Mouse (Mus musculus) cerebellum, adult 9-11 months (tissue): Measurements from ENCODE around the gene Bbx.
A peak's percentile ranks its signal among the peaks of the same experiment; 100 is the strongest.

ENCODE experiments used
- DNase-seq: peaks from one replicate; pipeline ENCODE4 v3.0.0; 2022

Gene Bbx

GRCm38 (mm10) chr16:50398564-50398963 is 33.6 kb downstream of the Bbx start:
- DNase-seq, result no peak

- no peak for DNase-seq
Measured at GRCm38 (mm10) chr16:50395928-50396612, 36.1 kb downstream of the Bbx start.

GRCm38 (mm10) chr16:50388499-50388898 is 43.7 kb downstream of the Bbx start:
- DNase-seq, result no peak

DNA sequence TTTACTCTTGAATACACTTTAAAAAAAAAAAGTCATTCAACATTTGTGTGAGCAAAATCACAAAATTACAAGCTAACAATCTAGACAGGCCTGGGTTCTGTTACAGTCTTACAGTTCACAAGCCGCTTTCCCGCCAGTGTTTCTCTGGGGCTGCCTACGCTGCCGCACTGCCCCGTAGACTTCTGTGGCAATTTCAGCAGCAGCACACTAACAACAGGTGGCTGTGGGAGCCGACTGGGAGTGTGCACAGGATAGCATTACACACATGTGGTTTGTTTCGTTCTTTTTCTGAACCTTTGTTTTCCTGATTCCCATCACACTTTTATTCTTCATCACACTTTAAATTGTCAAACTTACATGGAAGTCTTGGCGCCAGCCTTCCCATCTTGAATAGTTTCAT is 48.6 kb downstream of the Bbx start:
- no peak for DNase-seq

DNA sequence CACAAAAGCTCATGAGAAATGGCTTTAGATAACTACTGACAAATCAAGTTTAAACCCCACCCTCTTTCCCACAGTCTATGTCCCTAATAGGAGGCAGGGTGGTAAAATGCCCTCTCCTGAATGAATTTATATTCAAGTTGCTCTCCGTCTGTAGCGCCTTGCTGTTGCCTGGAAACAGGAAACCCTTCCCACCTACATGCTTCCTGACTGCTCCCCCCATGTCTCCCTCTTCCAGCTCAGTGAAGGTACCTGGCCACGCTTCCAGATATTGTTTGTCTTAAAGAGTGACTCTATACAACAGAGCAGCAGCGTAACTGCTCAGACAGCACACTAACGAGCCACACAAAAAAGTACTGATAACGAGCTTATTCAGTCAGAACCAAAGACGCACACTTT is 50.8 kb downstream of the Bbx start:
- no peak for DNase-seq

DNA sequence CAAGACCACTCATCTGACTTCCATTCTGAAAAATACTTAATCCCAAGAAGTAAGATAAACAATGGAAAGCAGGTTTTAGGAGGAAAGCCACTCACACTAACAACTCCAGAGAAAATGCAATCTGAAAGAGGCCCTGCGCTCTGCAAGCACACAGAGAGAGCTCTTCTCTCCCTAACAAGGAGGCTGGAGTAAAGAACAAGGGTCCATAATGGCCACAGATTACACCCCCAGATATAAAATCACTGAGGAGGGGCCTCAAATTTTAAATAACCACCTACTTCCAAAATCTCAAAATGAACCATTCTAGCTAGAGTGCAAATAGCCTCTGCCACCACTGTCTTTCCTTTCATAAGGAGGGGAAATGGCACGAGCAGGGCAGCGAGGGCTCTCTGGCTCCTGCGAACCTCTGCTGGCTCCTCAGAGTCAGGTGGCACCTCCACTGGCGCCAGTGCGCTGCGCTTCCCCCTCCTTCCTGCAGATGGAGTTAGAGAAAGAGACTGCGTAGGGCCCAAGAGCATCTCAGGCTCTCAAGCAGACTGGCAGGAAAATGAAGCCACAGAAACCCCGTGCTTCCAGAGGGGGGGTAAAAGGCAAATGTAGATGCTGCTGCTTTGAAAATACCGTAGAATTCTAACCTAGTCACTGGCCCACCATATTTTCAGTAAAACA is 51.4 kb downstream of the Bbx start:
- DNase-seq, result peak; percentile 67

- no peak for DNase-seq
Measured at GRCm38 (mm10) chr16:50380232-50380631, 52.0 kb downstream of the Bbx start.

- no peak for DNase-seq
Measured at GRCm38 (mm10) chr16:50374611-50375010, 57.6 kb downstream of the Bbx start.

GRCm38 (mm10) chr16:50373685-50374084 is 58.5 kb downstream of the Bbx start:
- no peak for DNase-seq

- DNase-seq, result no peak
Measured at GRCm38 (mm10) chr16:50372543-50372942, 59.6 kb downstream of the Bbx start.

DNA sequence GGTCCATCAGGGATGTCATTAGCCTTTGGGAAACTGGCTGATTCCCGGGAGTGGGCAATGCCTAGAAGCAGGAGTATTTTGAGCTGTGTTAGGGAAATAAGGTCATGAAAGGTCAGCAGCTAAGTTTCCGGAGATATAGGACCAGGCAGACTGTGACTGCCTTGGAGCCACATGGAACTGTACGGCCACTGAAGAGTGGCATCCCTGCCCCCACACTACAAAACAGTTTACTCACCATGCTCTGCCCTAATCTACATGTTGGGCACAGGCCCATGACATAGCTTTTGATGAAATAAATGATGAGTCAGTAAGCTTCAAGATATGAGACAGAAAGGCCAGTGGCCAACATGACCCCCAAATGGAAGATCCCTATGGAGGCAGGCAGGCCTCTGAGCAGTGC is 60.7 kb downstream of the Bbx start:
- DNase-seq, result no peak

- no peak for DNase-seq
Measured at GRCm38 (mm10) chr16:50370423-50370822, 61.8 kb downstream of the Bbx start.

GRCm38 (mm10) chr16:50366556-50366955 is 65.6 kb downstream of the Bbx start:
- no peak for DNase-seq

DNA sequence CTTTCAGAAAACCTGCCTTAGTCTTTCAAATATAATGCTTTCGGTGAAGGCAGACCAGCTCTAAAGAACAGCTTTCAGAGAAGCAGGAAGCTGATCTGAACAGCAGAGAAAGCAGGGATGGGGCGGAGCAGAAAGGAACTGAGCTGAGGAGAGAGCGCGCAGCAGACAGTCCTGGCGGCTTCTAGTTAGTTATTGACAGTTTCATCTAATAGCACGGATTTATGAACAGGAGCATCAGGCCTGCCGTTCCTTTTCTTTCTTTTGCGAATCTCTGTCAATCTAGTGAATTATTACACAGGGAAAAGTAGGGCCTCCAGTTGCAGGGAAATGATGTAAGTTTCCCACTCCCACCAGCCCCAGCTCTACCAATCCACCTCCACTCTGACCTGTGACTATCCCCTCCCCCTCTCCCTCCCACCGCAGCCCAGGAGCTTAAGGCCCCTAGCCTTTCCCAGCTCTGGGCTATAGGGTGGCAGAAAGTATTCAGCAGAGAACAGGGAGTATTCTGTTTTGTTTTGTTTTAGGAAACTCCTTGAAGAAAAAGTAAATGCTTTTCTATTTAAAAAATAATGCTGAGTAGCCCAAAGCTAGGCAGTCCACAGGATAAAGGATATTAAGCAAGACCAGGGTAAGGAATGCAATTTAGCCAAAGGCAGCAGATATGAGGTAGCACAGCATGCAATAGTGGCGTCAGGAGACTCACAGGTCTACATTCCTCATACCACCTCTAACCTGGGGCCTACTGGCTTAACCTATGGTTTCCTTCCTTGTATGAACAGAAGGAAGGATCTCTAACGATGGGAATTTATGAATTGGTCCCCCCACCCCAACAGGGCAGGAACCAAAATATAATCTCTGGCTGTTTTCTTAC is 67.8 kb downstream of the Bbx start:
- peak; percentile 62 for DNase-seq

DNA sequence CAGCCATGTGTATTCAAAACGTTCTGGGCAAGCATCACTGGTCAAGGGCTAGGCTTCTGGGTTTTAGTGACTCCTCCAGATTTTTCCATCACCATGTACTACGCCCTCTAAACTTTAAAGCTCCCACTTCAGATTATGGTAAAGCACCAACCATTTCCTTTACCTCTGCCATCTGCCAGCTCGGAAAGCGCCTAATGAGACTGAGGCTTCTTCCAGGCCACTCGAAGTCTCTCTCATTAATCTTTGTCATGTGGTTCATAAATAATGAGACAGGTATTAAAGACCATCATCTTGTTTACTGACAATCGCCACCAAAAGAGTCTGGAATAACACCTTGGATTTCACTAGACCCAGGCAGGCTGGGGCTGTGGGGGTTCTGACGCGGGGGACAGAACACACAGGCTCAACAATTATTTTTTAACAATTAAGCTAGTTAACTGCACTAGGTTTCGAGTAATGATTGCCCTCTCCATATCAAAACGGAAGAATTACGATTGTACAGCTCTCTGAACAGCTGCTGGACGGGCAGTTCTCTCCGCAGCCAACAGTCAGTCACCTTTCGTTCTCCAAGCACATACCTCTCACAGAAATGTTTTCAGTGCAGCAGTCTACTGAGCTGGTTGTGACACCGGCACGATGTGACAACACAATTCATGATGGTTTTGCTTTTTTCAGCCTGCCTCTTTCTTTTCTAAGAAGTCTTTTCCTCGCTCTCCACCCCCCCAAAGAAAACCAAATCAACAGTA is 68.6 kb downstream of the Bbx start:
- peak; percentile 16 for DNase-seq

DNA sequence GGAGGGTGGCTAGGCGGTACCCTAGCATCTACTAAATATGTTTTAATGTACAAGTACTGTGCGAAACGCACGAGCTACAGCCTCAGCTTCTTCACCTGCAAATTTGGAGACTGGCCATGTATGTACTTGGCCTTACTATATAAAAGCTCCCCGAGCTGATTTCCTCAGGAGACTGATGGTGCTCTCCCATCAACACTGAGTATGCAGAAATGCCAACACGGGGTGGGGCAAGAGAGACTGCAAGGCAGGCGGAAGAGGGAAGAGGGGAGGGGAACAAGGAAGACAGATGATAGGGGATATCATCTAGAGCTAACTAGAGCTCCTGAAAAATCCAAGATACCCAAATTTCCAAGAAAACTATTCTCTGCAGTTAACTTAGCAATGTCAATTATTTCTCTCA is 71.6 kb downstream of the Bbx start:
- no peak for DNase-seq

DNA sequence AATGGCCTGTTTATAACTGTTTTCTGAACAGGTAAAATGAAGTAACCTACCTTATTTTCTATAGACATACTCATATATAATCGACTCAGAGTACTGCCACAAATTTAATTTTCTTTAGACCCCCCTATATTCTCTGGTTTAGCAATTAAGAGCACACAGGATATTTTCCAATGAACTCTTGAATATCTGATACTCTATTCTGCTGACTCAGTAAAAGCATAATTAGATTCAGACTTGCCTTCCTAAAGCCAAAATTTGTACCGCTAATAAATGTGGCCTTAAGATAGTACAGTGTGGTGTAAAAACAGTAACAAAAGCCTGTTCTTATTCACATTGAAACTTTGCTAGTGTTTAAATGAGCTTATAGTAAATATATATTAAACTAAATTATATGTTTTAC is 102.5 kb downstream of the Bbx start:
- DNase-seq, result no peak

- no peak for DNase-seq
Measured at GRCm38 (mm10) chr16:50324746-50325145, 107.4 kb downstream of the Bbx start.

DNA sequence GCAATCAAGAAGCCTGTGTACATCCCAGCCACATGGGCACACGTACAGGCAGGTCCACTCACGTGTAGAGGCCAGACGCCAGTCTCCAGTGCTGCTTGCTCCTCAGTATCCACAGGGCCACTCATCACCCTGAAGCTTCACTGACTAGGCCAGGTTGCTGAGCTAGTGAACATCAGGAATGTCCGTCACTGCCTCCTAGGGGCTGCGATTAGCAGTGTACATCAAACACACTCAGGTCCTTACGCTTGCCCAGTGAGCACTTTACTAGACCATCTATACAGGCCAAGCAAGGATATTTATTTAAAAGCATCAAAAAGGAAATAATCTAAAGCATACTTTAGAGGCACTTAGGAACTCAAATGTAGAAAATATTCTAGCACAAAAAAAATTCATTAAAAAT is 107.9 kb downstream of the Bbx start:
- no peak for DNase-seq

GRCm38 (mm10) chr16:50321368-50321767 is 110.8 kb downstream of the Bbx start:
- no peak for DNase-seq

DNA sequence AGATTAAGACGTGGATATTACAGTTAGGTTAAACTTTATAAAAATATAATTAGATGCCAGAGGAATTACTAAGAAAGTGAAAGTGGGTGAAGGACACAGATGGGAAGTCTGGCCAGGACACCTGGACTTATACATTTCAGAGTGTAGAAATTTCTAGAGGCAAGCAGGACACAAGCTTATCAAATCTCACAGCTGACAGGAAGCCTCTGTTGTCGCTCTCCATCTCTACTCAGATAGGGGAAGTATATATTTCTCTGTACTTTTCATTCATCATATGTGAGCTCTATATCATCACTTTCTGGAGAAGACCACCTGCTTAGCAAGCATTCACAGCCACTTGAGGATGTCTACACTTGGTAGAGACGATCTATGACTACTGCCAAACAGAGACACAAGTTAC is 113.9 kb downstream of the Bbx start:
- DNase-seq, result no peak

- no peak for DNase-seq
Measured at GRCm38 (mm10) chr16:50315349-50315969, 116.7 kb downstream of the Bbx start.

GRCm38 (mm10) chr16:50311588-50311987 is 120.6 kb downstream of the Bbx start:
- no peak for DNase-seq
